Mouse (Mus musculus): ENCODE measurements at regions not wholly inside any gene's neighbourhood (a gene's known extent, or its start where the extent isn't known, plus 50 kb on each side); places are given as distances from the start of the nearest gene placed in this dataset.

GRCm38 (mm10) chr15:10840621-10841034 is 111.5 kb upstream of the C1qtnf3 start:
- TF ChIP-seq POLR2A (IDR thresholded peaks at IDR 0.05; ENCODE audit: low read depth, low read length) = no peak
- no peak for TF ChIP-seq CTCF (IDR thresholded peaks at IDR 0.05; ENCODE audit: borderline replicate concordance, insufficient read depth, low read length)

Measured in embryonic fibroblast, embryonic 13.5 days (primary cell).